Mouse (Mus musculus) gastrocnemius, postnatal 10 days (tissue): ENCODE measurements around the gene Cdc42ep5. TPM values are rescaled to one million over a fixed set of nuclear protein-coding genes. Genes with fewer than 3 reads are reported as not detected.
A peak's percentile ranks its signal among the peaks of the same experiment; 100 is the strongest.
"Not testable (repeated sequence)": the region's sequence is repeated elsewhere in the genome, so short reads cannot be mapped to it uniquely, and the experiment has no call there.

Experiments
- DNase-seq: peaks from one replicate; pipeline ENCODE4 v3.0.0; 2021; ENCODE audit warnings: mixed read lengths
- long read RNA-seq, 2 experiments: library from polyadenylated mRNA; stranded (forward); transcript quantifications; one replicate each; pipeline ENCODE4 v2.0.0; 2021
- total RNA-seq, 2 experiments: library from RNA; stranded (reverse); gene quantifications; 2 replicates each; pipeline ENCODE4 v1.2.3; 2021

Gene Cdc42ep5
- total RNA-seq = 10 to 100 TPM; 10.2 to 12.4 TPM
- long read RNA-seq, experiment 1, partial matches to known transcripts = 0 of 5 reads
- long read RNA-seq, experiment 1, other reads (novel, unspliced or antisense) = 0 of 5 reads
- long read RNA-seq, experiment 2, partial matches to known transcripts = 0 of 2 reads
- long read RNA-seq, experiment 2, other reads (novel, unspliced or antisense) = 0 of 2 reads

DNA sequence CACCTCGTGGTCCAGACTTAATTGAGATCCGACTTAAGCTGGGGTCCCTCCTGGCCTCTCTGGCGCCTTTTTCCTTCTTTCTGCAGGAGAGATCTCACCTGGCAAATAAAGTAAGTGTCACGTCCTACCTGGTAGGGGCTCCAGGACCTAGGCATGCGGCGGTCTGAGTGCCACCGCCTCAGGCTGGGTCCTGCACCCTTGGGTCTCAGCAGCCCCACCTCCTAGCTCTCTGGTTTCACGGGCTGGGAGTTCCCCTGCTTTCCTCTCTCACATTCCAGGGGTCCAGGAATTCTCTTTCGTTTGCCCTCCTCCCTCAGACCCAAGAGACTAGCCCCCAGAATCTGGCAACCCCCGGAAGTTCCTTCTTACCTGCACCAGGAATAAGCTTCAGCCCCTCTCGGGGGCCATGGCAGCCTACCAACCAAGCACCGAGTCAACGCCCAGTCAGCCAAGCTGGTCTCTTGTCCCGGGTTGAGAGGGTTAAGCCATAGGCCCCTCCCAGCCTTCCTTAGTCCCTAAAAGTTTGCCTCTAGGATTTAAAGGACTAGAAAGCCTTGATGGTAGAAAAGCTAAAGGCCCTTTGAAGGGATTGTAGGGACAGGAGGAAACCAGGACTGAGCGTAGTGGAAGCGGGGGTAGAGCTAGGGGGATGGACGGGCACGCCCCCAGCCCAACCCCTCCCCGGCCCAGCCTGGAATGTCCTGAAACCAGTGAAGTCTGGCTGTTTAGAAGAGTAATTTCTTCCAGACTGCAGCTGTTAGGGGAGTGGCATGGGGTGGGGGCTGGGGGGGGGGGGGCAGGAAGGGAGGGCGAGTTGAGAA, at the start of gene Cdc42ep5:
Gene Cdc42ep5, minus strand, starts transcription at position 771 of the 821 bp plus-strand sequence.
- peak; percentile 59 for DNase-seq

GRCm38 (mm10) chr7:4213436-4213835, 48.8 kb upstream of the Cdc42ep5 start:
- not testable (repeated sequence) for DNase-seq

DNA sequence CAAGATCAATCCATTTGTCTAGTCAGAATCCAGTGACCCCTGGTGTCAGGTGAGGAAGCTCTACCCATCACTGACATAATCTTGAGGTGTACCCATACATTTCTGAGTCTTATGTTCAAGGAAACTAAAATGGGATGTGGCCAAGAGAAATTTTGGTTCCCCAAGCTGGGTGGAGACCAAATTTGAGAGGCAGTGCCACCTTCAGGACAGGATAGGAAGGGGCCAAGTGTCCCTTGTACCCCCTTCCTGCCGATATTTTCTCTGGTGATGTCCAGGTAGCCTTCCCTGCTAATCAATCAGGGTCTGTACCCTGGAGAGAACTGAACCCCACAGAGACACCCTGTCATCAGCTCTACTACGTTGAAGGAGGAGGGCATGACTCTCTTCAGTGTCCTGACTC, 44.0 kb upstream of the Cdc42ep5 start:
- no peak for DNase-seq

DNA sequence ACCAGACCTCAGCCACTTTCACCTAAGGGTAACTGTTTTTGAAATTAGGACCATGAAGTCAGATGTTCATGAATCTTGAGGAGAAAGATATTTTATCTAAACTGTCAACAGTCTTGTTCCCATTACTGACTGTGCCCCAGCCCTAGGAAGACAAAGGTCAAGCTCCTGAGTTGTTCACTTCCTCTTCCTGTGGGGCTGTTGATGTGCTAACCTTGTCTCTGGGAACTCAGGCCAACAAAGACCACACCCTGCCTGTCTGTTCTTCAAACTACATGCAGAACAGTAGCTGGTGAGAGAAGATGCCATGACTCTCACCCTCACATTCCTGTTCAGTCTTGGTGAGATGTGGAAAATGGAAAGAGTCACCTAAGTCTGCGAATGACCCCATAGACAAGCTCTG, 42.5 kb upstream of the Cdc42ep5 start:
- DNase-seq = no peak

DNA sequence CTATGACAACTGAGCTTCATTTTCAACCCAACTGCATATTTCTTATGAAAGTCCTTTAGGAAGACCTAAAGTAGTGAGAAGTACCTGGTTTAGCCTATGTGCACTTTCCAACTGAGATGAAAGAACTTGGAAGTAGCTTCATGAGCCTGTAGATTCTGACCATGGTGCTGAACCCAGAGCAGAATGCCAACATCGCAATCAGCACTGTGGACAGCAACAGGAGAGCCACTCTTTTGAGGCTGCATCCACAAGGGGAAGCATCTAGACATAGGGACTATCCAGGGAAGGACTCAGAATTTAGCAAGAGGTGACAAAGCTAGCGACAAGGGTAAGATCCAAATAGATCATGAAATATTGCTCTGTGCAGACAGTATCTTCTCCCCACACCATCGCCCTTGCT, 13.8 kb upstream of the Cdc42ep5 start:
- DNase-seq = peak; percentile 44

DNA sequence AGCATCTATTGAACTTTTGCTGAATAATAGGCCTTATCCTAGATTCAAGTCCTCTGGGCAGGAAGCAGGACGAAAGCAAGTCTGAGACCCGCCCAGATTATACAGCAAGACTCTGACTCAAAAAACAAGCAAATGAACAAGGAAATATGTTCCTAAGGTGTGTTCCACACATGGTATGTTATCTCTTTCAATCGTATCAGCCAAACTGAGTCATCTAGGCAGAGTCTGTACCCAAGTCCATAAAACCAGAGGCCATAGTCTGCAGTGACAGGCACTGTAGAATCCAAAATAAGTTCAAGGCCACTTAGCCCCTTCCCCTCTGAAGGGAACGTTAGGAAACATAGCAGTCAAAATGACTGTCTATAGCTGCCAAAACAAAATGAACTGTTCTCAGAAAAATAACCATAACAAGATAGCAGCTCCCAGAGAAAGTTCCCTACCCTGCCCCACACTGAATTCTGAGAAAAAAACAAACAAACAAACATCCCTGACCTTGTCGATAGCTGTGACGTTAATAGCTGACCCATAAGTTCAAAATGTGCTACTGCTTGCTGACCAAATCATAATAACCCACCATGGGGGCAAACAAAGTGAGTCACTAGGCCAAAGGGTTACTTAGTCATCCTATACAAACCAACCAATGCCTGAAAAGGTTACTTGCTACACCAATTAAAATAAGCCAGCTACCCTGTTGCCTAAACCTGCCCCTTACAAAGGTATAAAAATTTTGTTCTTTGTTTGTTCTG, 5.7 kb upstream of the Cdc42ep5 start:
- DNase-seq = no peak

- DNase-seq = no peak
Observed at GRCm38 (mm10) chr7:4167098-4167497, 2.4 kb upstream of the Cdc42ep5 start.

DNA sequence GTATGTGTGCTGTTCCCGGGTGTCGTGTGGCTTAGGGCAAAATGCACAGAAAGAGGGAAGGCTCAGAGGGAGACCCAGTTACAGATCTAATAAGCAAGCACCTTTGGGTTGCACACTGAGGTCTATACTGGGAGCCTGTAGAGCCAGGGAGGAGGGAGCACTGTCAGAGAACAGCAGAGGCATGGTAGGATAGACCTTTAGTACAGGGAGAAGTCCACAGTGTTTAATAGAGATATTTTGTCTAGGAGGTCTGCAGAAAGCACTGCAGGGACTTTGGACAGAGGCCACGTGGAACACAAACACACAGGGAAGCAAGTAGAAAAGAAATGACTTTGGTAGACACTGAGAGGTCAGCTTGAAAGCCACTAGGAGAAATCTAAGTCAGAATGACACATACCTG, 626 bp upstream of the Cdc42ep5 start:
- DNase-seq = no peak

DNA sequence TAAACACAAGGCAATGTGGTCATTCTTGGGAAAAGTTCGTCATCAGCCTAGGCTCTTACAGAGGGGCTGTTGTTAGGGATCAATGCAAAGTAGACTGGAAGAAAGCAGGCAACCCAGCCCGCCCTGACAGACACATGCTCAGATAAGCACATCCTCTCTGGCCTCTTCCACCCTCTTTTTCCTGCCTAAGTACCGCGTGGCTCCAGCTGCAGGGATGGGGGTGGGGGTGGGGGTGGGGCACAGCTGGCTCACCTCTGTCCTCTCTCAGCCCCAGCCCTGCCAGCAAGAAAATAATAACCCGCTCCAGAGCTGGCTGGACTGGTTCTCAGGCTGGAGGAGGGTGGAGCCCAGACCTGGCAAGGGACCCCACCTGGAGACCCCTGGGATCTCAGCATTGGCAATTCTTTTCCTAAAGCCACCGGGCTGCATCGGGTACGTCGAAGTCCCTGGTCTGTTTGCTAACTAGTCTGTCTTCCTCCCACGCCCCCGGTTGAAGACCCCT, 1.0 kb downstream of the Cdc42ep5 start:
- DNase-seq = no peak

DNA sequence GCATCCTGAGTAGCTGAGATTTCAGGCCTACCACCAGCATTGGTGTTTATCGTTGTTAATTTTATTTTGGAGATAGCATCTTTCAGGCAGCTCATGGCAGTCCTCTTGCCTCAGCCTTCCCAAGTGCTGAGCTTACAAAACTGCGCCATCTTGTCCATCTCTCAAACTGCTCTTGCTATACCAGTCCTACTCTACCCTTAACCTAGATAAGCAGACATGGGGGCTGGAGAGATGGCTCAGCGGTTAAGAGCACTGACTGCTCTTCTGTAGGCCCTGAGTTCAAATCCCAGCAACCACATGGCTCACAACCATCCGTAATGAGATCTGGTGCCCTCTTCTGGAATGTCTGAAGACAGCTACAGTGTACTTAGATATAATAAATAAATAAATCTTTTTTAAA, 3.1 kb downstream of the Cdc42ep5 start:
- not testable (repeated sequence) for DNase-seq

GRCm38 (mm10) chr7:4154976-4155375, 9.7 kb downstream of the Cdc42ep5 start:
- DNase-seq = no peak

DNA sequence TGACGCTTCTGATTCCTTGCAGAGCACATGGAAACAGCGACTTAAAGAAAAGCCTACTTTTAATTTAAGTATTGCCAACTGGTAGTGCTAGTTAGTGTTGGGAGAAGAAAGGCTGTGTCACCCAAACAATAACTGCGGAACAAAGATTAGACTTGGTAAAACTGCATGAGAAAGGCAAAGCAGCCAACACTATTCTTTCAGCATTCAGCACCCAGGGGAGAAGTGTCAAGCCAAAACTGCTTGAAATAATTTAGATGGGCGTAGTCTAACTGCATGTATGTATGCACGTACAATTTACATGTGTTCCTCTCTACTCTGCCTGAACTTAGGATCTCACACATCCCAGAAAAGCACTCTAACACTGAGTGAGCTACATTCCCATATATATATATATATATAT, 10.3 kb downstream of the Cdc42ep5 start:
- no peak for DNase-seq

- no peak for DNase-seq
Observed at GRCm38 (mm10) chr7:4151241-4151640, 13.4 kb downstream of the Cdc42ep5 start.

DNA sequence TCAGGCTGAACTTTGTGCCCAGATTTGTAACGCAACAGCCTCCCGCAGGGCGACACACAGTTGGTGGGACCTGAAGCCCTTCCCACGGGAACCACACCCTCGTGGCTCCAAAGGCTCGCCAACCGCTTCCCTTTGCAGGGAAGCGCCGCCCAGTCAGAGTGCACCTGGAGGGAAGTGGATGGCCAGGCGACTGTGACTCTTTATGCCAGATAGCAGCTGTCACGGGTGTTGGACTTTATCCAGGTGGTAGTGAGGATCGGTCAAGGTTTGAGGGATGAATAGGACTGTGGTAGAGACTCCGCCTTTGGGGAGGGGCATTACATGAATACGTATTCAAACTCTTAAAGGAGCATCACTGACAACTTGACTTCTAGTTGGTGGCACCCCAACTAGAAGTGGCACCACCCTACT, 13.8 kb downstream of the Cdc42ep5 start:
- no peak for DNase-seq

- no peak for DNase-seq
Observed at GRCm38 (mm10) chr7:4150059-4150541, 14.6 kb downstream of the Cdc42ep5 start, which contains the start of gene Leng9. TSS of gene Leng9 (minus strand) at chr7:4150374.

GRCm38 (mm10) chr7:4149209-4150054, 15.2 kb downstream of the Cdc42ep5 start:
- peak; percentile 77 for DNase-seq

GRCm38 (mm10) chr7:4148341-4149208, 16.1 kb downstream of the Cdc42ep5 start:
- no peak for DNase-seq

- no peak for DNase-seq
Observed at GRCm38 (mm10) chr7:4147836-4148235, 16.8 kb downstream of the Cdc42ep5 start.

DNA sequence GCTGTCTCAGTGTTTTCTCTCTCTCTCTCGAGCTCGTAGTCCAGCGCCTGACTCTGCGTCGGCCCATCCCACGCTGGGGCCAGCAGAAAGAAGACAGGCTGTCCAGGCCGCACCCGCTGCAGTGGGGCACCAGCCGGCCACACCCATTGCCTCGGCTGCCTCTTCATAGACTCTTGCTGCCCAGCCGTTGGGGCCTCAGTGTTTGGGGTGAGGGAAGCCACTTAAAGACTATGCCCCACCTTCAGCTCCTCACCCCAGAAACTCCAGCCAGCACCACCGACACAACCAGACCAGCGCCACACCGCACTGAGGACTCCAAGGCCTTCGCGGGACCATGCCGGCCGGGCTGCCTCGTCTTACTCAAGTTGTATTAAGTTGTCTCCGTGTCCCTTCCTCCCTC, 17.3 kb downstream of the Cdc42ep5 start:
- no peak for DNase-seq
